Mouse (Mus musculus): Measurements from ENCODE around the gene Tmem217.

GRCm38 (mm10) chr17:29513044-29513730 lies 39.0 kb downstream of the Tmem217 start:
- no peak for TF ChIP-seq POLR2A (IDR thresholded peaks at IDR 0.05; ENCODE audit: extremely low read depth, insufficient read depth, low read length)
- TF ChIP-seq CTCF (IDR thresholded peaks at IDR 0.05; ENCODE audit: extremely low read depth, insufficient read depth, low read length) = peak; percentile 40; the same call in 1 of the 2 replicates

All from cortical plate, adult 2 months (tissue).